Mouse (Mus musculus): ENCODE measurements around the gene Tspan3.

Tspan3 gene

GRCm38 (mm10) chr9:56158077-56158476 is 7.2 kb downstream of the Tspan3 start:
- no peak for DNase-seq (ENCODE audit: low spot score in 2 of 2)

- DNase-seq (ENCODE audit: low spot score in 2 of 2), result no peak
Measured at GRCm38 (mm10) chr9:56154572-56154971, 10.7 kb downstream of the Tspan3 start.

GRCm38 (mm10) chr9:56152482-56153007 is 12.7 kb downstream of the Tspan3 start:
- no peak for DNase-seq (ENCODE audit: low spot score in 2 of 2)

GRCm38 (mm10) chr9:56151745-56152481 is 13.4 kb downstream of the Tspan3 start:
- no peak for DNase-seq (ENCODE audit: low spot score in 2 of 2)

GRCm38 (mm10) chr9:56146326-56146923 is 18.9 kb downstream of the Tspan3 start:
- no peak for DNase-seq (ENCODE audit: low spot score in 2 of 2)

- DNase-seq (ENCODE audit: low spot score in 2 of 2), result no peak
Measured at GRCm38 (mm10) chr9:56144366-56145003, 20.8 kb downstream of the Tspan3 start.

- no peak for DNase-seq (ENCODE audit: low spot score in 2 of 2)
Measured at GRCm38 (mm10) chr9:56141776-56142175, 23.5 kb downstream of the Tspan3 start.

- DNase-seq (ENCODE audit: low spot score in 2 of 2), result no peak
Measured at GRCm38 (mm10) chr9:56135590-56136197, 29.6 kb downstream of the Tspan3 start.

- no peak for DNase-seq (ENCODE audit: low spot score in 2 of 2)
Measured at GRCm38 (mm10) chr9:56134614-56135013, 30.7 kb downstream of the Tspan3 start.

- no peak for DNase-seq (ENCODE audit: low spot score in 2 of 2)
Measured at GRCm38 (mm10) chr9:56133970-56134369, 31.3 kb downstream of the Tspan3 start.

- no peak for DNase-seq (ENCODE audit: low spot score in 2 of 2)
Measured at GRCm38 (mm10) chr9:56131813-56132525, 33.3 kb downstream of the Tspan3 start.

GRCm38 (mm10) chr9:56130536-56130935 is 34.7 kb downstream of the Tspan3 start:
- no peak for DNase-seq (ENCODE audit: low spot score in 2 of 2)

- no peak for DNase-seq (ENCODE audit: low spot score in 2 of 2)
Measured at GRCm38 (mm10) chr9:56129951-56130350, 35.3 kb downstream of the Tspan3 start.

GRCm38 (mm10) chr9:56128331-56128730 is 36.9 kb downstream of the Tspan3 start:
- no peak for DNase-seq (ENCODE audit: low spot score in 2 of 2)

- no peak for DNase-seq (ENCODE audit: low spot score in 2 of 2)
Measured at GRCm38 (mm10) chr9:56126453-56127173, 38.7 kb downstream of the Tspan3 start.

- DNase-seq (ENCODE audit: low spot score in 2 of 2), result no peak
Measured at GRCm38 (mm10) chr9:56124561-56124960, 40.7 kb downstream of the Tspan3 start.

GRCm38 (mm10) chr9:56123613-56124012 is 41.7 kb downstream of the Tspan3 start:
- DNase-seq (ENCODE audit: low spot score in 2 of 2), result no peak

GRCm38 (mm10) chr9:56122973-56123372 is 42.3 kb downstream of the Tspan3 start:
- no peak for DNase-seq (ENCODE audit: low spot score in 2 of 2)

GRCm38 (mm10) chr9:56121097-56121496 is 44.2 kb downstream of the Tspan3 start:
- DNase-seq (ENCODE audit: low spot score in 2 of 2), result peak in 1 of 2 experiments; percentile 41

- no peak for DNase-seq (ENCODE audit: low spot score in 2 of 2)
Measured at GRCm38 (mm10) chr9:56119651-56120050, 45.6 kb downstream of the Tspan3 start.

- DNase-seq (ENCODE audit: low spot score in 2 of 2), result peak; percentile 23 to 71
Measured at GRCm38 (mm10) chr9:56118582-56118981, 46.7 kb downstream of the Tspan3 start.

Measured in spleen, postnatal 10 days (tissue).